Mouse (Mus musculus) liver, embryonic 14.5 days (tissue): ENCODE results near the gene Glt28d2.

Experiments
- CTCF ChIP-seq: IDR thresholded peaks from 2 replicates; pipeline ENCODE4 v1.5.1; 2016; ENCODE audit warnings: antibody characterized with exemption, low read depth, control low read depth
- EP300 ChIP-seq: IDR thresholded peaks from 2 replicates; pipeline ENCODE4 v1.6.1; 2016; ENCODE audit warnings: antibody characterized with exemption, low read depth

DNA sequence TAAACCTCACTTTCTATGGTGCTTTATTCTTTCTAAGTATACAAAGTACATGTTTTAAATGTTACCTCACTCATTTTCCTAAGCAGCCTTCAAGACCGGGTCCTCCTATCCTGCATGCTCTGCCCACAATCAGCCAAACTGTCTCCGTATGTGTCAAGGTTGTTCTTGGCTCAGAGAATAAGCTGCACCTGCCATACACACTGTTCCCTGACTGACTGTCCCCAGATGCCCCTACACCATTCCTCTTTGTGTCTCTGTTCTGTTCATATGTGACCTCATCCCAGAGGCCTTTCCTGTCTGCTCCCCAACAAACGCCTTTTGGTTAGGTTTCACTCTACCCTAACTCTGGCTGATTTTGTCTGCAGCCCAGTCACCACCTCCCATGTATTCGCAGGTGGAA, 60.0 kb downstream of the Glt28d2 start:
- no peak for TF ChIP-seq CTCF
- TF ChIP-seq EP300 = no peak
